Mouse (Mus musculus): ENCODE measurements around the gene Igsf8.
A peak's percentile ranks its signal among the peaks of the same experiment; 100 is the strongest.

The Igsf8 gene

DNA sequence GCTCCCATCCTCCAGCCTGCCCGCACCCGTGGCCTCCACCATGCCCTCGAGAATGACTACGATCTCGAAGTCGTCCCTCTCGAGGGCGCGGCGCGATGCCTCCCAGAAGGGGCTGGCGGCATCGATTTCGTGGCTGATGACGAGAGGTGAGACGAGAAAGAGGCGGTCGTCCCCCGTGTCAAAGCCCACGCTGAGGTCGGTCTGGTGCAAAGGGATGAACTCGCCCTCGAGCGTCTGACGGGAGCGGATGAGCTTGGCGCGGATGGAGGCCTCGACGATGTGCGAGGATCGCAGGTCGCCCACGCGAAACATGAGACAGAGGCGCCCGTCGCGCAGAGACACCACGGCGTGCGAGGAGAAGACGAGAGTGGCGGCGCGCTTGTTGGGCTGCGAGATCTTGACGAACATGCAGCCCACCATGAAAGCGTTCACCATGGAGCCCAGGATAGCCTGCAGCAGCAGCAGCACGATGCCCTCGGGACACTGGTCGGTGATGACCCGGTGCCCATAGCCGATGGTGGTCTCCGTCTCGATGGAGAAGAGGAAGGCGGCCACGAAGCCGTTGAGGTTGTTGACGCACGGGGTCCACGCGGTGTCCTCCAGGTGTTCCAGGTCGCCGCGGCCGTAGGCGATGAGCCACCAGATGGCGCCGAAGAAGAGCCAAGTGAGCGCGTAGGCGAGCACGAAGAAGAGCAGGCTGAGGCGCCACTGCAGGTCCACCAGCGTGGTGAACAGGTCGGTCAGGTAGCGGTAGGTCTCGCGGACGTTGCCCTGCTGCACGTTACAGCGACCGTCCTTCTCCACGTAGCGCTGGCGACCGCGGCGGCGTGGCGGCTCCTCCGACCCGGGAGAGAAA, 64.5 kb downstream of the Igsf8 start:
- peak; percentile 85 to 87 for DNase-seq

DNA sequence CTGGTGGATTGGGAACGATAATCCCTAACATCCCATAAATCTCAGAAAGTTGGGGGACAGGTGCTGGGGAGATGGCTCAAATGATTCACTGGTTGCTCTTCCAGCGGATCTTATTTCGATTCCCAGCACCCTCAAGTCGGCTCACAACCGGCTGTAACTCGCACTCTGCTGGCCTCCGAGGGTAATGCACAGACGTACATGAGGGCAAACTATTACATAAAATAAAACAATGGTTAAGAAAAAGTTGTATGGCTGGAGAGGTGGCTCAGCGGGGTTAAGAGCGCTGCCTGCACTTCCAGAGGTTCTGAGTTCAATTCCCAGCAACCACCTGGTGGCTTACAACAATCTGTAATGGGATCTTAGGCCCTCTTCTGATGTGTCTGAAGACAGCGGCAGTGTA, 65.2 kb downstream of the Igsf8 start:
- DNase-seq: no peak

DNA sequence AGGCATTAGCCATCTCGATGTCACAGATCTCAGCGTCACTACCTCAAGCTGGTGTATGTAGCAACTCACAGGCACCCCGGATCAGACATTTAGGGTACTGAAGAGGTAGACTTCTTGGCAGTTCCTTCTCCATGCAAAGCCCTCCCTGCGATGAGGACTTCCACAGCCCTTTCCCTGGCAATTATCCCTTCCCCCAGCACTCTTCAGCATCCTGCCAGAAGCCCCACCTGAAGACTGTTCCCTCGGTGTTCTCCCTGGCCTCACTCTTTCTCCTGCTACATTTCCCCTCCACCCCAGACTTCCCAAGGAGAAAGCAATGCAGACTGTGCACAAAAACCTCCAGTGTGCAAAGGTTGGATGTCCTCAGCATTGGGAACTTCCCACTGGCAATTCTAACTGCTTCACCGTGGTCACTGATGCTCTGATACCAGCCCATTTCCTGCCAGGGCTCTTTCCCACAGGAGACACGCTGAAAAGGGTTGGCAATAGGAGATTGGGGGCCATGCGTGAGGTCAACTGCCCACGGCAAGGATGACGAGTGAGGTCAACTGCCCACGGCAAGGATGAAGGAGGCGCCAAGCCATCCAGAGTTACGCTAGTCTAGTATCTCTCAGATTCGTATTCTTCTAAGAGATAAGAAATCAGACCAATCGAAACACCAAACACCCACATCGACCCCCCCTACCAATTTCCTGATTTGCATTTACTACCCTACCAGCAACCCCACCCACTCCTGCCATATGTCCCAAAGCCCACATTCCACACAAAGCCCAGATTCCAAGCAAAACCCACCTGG, 66.0 kb downstream of the Igsf8 start:
- DNase-seq: no peak

DNA sequence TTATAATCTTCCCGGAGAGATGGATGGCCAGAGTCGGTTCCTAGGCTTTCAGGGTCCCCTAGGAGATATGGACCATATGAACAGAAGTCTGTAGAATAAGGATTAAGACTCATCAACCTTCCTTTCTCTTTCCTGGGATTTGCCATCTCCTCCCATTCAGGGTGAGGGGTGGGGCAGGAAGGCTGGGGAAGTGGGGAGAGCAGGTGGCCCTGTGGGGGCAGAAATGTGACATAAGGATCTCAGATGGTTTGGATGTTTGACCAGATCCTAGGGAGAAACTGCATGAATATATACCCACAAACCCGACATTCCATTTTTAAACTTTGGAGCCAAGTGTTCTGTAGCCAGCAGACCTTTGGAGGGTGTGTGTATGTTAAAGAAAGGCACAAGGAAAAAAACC, 66.6 kb downstream of the Igsf8 start:
- DNase-seq: no peak

DNA sequence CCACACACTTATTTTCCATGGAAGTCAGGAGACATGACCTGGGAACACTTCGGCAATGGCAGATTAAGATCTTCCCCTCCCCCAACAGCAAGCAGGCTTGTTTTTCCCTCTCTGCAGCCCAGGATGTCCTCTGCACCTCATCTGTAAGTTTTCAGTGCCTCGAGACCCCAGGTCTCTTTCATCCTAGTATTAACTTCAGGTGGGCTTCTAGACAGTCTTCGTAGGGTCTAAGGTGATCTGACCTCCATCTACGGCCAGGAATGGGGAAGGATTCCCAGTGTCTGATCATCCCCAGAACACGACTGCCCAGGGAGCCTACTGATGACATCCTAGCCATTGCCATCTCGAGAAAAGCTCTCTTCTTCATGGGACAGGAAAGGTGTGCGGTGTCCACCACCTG, 67.0 kb downstream of the Igsf8 start:
- no peak for DNase-seq

DNA sequence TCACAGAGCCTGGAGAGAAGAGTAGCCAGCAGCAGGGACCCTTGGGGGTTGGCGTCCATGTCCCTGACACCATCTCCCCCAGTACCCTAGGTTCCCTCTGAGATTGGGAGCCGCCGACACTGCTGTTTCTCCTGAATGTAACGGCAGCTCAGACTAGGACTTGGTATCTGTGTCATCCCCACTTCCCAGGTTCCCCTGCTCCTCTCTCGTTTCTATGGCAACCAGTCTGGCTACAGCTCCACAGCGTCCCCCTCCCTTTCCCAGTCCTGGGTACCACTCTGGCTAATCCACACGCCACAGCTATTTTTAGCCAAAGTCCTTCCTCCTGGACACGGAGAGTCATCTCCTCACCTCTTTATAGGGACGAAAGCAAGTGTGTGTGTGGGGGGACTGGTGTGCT, 67.7 kb downstream of the Igsf8 start, which contains the start of gene Kcnj9:
Gene Kcnj9 (minus strand): TSS at position 188 of the 400 bp plus-strand sequence.
- no peak for DNase-seq

DNA sequence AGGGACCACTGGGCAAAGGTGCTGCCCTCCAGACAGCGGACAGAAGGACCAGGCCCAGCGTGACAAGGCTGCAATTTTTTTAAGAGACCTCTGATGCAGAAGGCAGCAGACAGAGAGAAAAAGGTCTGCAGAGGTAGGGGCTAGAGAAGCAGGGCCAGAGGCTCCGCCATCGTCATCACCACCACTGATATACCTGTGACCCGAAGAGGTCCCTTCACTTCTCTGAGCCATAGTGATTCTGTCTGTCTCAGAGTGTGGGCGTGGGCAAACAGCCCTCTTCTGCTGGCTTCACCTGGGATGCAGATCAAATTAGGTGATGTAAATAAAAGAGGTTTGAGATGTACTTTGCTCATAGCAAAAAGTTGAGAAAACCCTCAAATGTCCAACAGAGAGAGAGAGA, 68.2 kb downstream of the Igsf8 start:
- DNase-seq: no peak

DNA sequence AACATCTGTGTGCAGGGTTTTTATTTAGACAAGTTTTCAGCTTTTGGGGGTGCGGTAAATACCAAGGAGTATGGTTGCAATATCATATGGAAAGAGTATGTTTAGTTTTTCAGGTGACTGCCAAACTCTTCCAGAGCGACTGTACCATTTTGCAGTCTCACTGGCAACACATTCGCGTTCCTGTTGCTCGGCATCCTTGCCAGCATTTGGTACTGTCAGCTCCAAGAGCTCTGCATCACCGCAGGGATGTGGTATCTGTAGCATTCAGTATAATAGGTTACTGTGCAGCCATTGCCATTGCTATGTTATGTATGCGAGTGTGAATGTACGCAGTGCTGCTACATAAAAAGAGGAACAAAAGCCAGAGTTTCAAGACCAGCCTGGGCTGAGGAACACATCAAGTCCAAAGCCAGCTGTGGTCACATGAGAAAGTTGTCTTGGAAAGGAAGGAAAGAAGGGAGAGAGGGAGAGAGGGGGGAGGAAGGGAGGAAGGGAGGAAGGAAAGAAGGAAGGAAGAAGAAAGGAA, 70.0 kb downstream of the Igsf8 start:
- no peak for DNase-seq

DNA sequence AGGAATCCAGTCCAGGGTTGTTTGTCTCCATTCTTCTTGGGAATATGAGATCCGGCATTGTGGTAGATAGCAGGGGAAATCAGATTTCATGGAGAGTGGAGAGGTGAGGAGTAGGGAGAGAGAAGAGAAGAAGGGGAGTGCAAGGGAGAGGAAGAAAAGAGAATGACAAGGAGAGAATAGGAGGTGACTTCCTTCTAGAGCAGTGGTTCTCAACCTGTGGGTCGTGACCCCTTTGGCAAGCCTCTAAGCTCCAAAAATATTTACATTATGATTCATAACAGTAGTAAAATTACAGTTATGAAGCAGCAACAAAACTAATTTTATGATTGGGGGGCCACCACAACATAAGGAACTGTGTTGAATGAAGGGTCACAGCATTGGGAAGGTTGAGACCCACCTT, 71.5 kb downstream of the Igsf8 start:
- no peak for DNase-seq

DNA sequence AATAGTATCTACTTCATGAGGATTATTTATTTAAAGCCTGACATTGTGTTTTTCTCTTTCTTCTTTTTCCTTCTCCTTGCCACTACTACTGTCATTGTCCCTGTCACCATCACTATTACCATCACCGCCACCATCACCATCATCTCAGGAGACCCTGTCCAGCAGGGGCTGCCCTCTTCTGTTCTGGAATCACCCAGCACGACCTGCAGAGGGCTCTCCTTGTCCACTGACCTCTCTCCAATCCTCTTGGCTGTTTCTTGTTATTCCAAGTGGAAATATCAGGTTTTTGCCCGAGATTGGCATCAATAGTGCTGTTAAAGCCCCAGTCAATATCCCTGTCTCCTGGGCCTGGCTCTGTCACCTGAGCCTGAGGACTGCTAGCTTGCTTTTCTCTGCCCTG, 72.1 kb downstream of the Igsf8 start:
- no peak for DNase-seq

DNA sequence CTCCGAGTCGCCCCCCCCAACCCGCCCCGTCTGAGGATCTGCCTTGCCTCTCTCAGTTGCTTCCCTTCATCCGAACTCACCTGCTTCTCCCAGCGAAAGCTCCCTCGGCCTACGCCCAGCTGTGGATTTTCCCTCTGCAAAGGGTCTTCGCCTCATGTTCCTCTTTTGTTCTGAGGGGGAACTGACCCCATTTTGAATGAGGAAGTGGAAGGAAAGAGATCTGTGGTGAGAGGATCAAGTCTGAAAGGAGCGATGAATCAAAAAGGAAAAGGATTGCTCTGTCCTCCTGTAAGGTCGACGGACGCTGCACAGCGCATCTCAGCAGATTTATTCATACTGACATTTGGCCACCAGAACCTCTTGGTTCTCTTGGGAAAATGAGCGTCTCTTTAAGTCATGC, 74.4 kb downstream of the Igsf8 start:
- no peak for DNase-seq

DNA sequence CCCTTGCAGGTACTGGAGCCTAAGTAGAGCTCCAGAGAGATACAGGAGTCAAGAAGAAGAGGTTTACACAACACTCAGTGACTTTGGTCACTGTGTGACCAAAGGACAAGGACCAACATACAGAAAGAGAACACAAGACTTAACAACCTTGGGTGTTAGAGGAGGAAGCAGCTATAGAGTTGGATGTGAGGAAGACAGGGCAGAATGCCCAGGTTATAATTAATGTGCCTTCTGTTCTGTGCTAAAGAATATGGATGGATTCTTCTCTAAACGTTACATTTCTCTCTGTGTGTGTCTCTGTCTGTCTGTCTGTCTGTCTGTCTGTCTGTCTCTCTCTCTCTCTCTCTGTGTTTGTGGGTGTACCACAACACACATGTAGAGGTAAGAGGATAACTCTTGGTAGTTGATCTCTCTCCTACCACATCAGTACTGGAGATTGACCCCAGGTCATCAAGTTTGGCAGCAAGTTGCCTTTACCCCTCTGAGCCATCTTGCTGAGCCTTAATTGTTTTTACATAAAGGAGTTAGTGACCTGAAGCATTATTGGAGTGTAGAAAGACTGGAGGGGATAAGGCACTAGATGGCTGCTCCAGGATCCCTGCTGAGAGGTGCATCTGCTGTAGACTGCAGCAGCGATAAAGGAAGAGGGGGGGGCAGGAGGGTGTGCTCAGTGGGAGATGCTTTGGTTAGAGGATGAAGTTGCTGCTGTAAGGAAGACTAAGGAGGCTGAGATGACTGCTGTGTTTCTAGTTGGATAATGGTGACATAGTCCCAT, 76.2 kb downstream of the Igsf8 start:
- DNase-seq: no peak

DNA sequence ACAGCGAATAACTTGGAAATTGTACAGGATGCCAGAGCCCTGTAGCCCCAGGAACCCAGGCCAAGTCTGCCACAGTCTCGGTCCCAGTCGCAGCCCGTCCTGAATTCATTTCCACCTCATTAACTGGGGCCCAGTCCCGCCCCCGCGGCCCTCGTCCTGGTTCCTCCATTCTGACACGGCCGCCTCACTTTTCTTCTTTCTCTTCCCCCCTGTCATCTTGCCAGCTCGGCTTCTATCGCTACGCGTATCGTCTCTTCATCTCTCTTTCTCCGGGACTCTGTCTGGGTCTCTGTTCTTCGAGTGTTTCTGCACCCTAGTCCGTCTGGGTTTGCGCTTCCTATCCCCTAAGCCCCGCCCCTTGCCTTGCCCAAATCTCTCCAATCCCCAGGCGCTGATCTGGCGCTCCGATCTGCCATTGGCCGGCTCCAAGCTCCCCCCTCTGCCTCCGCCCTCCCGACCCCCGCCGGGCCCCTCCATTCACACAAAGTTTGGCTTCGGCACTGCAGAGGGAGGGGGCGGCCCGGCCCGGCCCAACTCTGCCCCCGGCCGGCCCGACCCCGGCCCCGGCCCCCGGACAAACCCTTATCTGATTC, 79.4 kb downstream of the Igsf8 start, which contains the start of gene Kcnj10:
Gene Kcnj10 (plus strand): TSS at position 482 of the 593 bp plus-strand sequence.
- peak; percentile 85 to 92 for DNase-seq

DNA sequence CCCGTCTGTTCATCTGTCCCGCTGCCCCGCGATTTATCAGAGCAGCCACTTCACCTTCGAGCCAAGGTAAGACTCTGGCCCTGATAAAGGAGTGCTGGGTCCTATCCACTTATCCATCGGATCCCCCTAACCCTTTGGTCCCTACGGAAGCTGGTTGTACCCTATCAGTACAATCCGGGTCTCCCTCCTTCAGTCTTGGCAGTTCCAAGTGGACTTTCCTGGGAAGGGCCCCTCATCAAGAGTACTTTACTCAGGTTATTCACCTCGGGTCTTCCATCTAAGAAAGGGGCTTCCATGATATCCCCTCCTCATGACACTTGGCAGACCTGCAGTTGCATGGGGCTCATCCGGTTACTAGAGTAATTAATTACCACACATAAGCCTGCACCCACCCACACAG, 79.9 kb downstream of the Igsf8 start:
- DNase-seq: no peak

DNA sequence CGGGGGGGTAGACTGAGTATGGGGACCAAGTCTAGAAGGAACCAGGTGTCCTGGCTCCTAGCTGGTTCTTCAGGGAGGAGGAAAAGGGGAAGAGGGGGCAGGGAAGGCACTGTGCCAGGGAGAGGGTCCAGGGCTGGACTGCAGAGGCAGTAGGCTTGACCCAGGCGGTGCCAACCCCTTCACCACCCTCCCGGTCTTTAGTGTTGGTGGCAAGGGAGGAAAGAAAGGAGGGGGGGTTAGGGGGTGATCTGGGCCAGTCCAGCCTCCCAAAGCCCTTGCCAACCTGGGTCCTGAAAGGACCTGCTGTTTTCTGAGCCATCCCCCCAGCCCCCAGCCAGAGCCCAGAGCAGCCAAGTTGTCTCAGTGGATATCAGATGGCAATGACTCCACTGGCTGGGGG, 81.3 kb downstream of the Igsf8 start:
- DNase-seq: peak in 1 of 2 experiments; percentile 63

DNA sequence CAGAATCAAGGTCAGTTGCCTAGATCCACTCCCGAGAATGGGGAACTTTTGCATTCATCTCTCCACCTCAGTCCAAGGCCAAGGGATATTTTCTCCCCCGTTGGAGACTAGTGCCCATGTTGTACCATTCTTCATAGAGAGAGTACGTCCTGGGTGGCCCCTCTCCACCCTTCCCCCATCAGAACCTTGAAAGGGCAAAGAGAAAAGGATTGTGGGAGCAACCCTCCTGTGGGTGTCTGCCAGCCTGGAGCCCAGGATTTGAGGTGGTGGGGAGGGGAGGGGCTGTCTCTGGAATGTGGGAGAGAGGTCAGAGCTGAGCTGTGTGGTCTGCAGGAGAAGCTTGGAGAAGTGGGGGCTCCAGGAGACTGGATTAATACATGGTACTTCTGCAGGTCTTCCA, 82.5 kb downstream of the Igsf8 start:
- peak in 1 of 2 experiments; percentile 60 for DNase-seq

DNA sequence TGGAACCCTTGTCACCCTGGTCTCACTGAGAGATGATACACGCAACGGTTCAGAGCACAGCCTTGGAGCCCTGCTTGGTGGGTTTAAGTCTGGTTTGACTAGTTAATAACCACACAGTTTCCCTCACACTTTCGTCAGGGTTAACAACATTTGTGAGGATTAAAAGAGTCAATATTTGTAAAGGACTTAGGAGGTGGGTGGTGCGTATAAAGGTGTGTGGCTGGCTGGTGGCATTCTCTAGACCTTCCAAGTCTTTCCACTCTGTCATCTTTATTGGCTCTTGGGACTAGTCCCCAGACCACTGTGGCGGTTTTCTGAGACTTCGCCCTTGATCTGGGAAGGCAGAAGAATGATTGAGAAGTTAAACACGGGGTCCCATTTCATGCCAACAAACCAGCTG, 83.4 kb downstream of the Igsf8 start:
- no peak for DNase-seq

DNA sequence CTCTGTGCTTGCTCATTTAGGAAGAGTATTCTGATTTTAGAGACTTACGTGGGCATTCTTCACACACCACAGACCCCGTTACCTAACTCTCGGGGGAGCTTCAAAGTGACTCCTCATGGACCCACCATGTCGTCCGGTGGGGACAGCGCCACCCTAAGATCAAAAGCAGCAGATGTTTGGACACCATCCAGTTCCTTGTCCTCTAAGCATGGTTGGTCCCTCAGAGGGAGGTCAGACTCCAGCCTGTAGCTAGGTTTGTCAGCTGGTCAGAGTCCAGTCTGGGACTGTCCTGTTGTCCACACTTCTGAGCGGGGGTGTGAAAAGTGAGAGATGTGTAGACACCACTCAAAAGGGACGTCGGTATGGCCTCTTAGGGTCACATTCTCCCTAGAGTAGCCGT, 85.3 kb downstream of the Igsf8 start:
- peak; percentile 45 to 64 for DNase-seq

DNA sequence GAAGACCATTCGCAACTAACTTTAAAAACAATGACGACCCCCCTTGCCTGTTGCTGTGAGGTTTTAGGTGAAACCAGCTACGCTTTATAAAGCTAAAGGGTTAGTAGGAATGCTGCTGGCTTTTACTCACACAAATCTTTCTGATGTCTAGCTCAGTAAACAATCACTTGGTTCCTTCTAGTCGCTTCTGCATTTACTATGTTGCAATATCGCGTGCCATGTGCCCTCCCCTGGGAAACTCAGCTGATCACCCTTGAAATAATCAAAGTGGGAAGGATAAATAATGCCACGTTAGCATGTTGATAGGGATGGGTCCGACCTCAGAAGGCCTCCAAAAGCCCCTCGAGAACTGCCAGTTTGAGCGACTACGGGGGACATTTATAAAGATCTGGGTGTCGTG, 85.9 kb downstream of the Igsf8 start:
- no peak for DNase-seq

DNA sequence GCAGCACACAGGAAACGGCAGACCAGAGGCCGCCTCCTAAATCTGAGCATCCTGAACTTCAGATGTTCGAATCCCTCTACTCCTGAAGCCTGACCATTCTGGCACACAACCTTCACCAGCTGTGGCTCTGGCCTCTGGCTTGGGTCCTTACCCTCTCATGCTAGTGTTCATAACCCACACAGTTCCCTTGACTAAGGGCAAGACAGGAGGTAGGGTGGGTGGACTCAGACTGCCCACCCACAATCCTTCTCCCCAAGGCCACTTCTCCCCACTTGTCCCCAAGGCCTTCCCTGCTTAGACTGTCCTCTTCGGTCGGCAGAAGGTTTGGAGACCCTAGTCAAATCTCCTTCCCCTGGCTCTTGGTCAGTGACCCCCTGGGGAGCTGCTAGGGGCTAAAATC, 88.1 kb downstream of the Igsf8 start:
- no peak for DNase-seq

DNA sequence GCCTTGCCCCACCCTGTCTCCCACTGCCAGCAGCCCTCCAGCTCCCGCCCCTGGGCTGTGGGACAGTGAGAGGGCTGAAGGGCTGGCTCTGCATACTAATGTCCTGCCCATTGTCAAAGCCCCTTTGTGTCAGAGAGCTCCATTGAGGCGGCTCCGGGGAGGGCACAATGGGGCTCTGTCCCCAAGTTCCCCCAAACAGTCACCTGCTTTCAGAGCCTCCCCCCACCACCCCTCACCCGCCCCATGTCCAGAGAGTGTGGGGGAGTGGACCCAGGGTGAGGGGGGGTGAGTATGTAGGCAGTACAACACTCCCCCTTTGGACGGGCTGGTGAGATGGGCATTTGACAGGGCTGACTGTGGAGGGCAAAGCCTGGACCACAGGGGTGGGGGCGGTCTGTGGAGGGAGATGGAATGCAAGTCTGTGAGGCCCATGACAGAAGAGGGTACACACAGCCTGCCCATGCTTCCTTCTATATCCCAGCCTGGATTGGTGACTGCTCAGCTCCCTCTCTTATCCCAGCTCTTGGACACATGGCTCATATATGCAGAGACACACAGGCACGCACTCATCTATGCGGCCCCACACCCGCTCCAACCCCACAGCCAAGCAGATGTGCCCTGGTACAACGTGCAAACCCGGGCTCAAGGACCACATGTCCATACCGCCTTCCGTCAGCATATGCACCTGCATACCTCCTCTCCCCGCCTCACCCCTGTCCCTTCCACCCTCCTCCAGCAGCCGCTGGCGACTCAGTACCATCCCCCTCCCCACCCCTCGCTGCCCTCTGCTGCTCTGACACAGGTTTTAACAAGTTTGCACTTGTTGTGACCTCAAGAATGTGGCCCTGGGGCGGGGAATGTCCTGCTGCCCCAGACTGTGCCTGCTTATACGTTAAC, 88.7 kb downstream of the Igsf8 start:
- DNase-seq: peak; percentile 88 to 96
